Mouse (Mus musculus): ENCODE measurements around the gene Lyst.

DNA sequence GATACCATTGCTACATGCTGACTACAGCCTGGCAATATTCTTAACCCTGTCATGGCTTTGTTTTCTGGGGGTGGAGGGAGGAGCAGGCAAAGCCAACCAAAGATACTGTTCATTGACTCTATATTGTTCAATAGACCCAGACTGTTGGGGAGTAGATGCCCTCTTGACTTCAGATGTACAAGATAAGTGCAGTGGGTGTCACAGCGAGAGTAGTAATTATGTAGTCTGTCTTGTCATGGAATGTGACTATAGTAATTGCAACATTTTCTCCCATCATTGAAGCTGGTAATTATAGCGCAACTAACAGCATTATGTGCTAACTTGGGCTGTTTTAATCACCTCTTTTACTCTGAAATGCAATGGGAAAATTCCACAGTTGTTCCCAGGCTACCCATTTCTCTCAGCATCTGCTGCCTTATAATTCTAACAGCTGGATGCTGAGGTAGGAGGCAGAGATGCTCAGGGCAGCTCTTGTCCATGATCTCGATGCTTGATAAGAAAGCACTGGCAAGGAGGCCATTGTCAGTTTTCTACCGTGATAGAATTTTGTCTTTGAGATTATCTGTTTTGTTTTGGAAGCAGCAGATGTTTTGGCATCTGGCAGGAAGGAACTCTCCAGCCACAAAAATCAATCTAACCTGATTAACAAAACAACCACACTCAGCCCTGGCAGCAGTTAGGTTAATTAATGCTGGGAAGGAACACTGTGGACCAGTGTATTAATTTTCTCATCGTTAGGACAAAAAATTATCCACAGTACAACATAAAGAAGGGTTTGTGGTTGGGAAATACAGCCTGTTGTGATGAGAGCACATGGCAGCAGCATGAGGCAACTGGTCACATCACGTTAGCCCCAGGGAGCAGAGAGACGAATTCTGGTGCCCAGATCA lies 230.3 kb downstream of the Lyst start:
- TF ChIP-seq CTCF (IDR thresholded peaks at IDR 0.05; ENCODE audit: low read depth) (no peak), EP300 (optimal IDR thresholded peaks at IDR 0.05) (no peak)

All from stomach, postnatal 0 days (tissue).